Mouse (Mus musculus): ENCODE results near the gene Olfr651.
"Not testable (repeated sequence)": the region's sequence is repeated elsewhere in the genome, so short reads cannot be mapped to it uniquely, and the experiment has no call there.

Gene Olfr651

DNA sequence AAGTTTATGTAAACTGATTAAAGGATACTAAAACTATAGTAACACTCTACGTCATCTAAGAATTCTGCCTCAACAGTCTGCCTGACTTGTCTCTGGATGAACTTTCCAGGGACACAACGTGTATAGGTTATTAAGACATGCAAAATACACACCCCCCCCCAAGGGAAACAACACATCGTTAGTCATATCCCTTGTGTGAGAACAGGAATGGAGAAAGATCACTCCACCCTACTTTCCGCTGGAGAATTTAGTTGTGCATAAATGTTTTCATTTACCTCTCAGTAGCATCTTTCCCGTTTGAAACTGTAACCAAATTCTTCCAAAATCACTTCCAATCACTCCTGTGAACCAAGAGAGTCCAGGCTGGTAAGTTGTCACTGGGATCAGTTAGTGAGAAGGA is at the start of gene Olfr651:
Gene Olfr651 (plus strand): TSS at position 301 of the 400 bp plus-strand sequence.
- DNase-seq (ENCODE audit: low read depth, low spot score): no peak

DNA sequence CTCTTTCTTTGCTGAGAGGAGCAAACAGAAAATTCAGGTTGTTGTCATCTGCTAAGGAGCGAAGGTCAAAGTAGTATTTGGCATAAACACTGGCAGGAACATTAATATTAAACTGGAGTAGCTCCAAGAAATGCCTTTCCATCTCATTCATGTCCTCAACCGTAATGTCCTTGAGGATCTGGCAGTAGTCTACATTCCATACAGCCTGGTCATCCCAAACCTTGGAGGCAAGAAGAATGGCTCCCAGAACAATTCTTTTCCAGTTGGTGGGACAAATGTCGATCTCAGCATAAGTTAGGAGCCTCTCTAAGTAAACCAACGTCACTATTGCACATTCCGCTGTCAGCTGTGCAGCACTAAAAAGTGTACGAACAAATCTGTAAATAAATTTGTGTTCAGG is 48.7 kb upstream of the Olfr651 start:
- DNase-seq (ENCODE audit: low read depth, low spot score): not testable (repeated sequence)

- no peak for DNase-seq (ENCODE audit: low read depth, low spot score)
These were observed 48.2 kb upstream of the Olfr651 start for GRCm38 (mm10) chr7:104501589-104502371.

DNA sequence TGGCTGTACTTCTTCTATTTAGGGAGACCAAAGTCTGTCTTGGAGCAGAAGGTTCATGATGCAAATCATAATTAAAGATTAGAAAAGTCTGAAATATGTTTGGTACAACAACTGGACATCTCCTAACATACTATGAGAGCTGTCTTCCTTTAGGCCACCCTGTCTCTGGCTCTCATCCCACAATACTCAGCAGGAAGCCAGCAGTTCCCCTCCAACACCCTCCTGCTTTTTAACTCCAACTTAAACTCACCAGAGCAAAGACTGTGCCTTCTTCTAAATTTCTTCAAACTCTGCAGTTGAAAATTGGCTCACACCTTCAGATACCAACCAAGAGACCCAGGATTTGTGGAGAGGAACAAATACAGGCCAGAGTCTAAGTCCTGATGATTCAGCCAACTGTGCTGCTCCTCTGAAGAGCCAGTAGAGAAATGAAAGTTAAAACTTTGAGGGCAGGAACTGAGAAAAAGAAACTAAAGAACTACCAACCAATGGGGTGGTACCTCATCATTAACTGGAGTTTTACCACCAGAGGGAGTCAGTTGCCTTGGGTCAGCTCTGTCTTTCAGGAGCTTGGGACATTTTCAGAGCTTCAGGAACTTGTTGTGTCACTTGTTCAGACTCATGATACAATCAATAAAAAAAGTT is 42.4 kb upstream of the Olfr651 start, which contains the start of gene Trim30d:
Gene Trim30d (minus strand): TSS at position 429 of the 645 bp plus-strand sequence.
- DNase-seq (ENCODE audit: low read depth, low spot score): not testable (repeated sequence)

DNA sequence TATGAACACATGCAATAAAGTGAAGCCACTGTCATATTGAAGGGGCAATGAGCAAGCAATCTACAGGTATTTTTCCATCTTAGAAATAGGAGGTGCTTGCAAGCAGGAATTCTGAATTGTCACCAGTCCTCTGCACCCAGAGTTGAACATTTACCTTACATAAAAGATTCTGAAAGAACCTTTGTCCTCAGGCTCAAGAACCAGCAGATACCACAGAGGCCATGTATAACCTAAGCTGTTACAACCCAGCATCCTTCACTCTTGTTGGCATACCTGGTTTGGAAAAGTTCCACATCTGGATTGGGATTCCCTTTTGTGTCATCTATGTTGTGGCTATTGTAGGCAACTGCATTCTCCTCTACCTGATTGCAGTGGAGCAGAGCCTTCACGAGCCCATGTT is 2.8 kb downstream of the Olfr651 start:
- DNase-seq (ENCODE audit: low read depth, low spot score): no peak

DNA sequence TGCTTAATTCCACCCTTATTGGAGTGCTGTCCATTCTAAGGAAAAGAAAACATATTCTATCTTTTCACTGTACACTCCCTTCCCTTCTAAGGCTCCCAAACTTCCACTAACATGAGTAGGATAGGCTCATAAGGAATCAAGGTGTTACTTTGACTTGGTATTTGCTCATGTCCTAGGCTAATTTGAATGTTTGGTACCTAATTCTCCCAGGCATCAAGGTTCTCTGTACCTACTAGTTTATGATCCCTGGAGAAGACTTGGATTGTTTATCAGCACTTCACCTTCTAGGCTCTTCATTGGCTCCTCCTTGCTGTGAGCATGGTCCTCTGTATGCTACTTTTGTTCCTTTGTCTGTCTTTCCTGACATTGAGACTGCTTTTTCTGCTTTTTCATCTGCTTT is 10.7 kb downstream of the Olfr651 start, which contains the start of gene Olfr652:
Gene Olfr652 (plus strand): TSS at position 301 of the 400 bp plus-strand sequence.
- peak; percentile 6 for DNase-seq (ENCODE audit: low read depth, low spot score)

DNA sequence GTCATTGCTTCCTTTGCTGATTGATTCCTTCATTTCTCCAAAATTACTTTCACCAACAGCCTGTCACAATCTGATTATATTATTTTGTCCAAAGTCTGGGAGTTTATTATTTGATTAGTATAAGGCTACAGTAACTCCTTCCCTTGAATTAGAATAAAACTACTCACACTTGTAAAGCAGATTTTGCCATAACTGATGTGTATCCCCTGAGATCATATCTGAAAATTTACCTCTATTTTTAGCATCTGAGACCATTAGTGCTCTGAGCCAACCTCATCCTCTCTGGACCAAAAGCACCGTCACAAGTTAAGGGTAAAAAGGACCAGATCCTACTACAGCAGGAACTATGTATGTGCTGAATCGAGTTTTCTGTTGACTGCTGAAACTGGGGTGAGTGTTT is 27.1 kb downstream of the Olfr651 start, which contains the start of gene Olfr653:
Gene Olfr653 (plus strand): TSS at position 301 of the 400 bp plus-strand sequence.
- no peak for DNase-seq (ENCODE audit: low read depth, low spot score)

- DNase-seq (ENCODE audit: low read depth, low spot score): no peak
These were observed 30.9 kb downstream of the Olfr651 start for GRCm38 (mm10) chr7:104580846-104581245.

DNA sequence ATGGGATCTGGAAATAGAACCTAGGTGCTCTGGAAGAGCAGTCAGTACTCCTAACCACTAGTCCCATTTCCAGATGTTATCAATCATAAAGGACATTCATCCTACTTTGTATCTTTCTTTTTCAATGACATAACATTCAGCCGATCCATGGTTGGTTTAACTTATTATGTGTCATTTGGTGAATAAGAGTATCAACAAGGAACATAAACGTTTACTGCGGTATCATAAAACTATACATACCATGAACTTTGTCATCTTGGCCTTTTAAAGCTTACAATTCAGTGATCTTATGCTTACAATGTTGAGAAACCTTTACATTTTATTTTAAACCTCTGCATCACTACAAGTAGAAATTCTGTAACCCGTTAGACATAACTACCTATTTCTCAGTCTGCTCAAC is 31.5 kb downstream of the Olfr651 start:
- no peak for DNase-seq (ENCODE audit: low read depth, low spot score)

DNA sequence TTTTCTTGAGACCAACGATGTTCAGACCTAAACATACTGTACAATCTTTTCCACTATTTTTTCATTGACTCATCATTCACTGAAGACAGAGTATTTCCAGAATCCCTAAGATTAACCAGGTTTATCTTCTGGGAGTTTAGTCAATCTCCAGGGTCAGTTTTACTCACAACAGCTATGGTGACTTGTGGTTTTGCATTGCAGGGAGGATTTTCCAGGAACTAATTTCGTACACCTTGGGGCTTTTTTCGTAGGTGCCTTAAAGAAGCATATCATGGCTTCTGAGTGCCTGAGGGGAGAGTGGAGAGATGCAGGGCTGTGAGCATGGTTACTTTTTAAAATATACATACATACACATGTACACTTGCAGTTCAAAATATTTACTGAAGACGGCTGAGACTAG is 36.8 kb downstream of the Olfr651 start, which contains the start of gene Olfr654:
Gene Olfr654 (plus strand): TSS at position 301 of the 400 bp plus-strand sequence.
- DNase-seq (ENCODE audit: low read depth, low spot score): no peak

- no peak for DNase-seq (ENCODE audit: low read depth, low spot score)
These were observed 38.3 kb downstream of the Olfr651 start for GRCm38 (mm10) chr7:104588274-104588673.

DNA sequence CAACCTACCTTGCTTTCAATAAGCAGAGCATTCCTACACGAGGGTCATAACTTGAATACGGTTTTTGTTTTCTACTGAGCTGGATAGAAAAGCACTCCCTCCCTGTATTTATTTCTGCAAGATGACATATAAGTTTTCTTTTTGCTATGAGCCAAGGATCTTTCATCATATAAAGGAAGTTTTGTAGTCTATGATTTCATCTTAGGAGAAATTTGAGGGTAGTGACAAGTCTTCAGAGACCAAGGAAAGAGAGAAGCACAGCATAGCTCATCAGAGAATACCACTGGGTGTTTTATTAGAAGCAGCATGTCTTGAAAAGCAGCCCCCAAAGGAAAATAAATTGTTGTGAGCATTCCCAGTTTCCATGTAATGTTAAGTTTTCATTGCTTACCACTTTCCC is 51.7 kb downstream of the Olfr651 start, which contains the start of gene Olfr655:
Gene Olfr655 (minus strand): TSS at position 101 of the 400 bp plus-strand sequence.
- no peak for DNase-seq (ENCODE audit: low read depth, low spot score)

GRCm38 (mm10) chr7:104603173-104603572 is 53.2 kb downstream of the Olfr651 start:
- peak; percentile 60 for DNase-seq (ENCODE audit: low read depth, low spot score)
